In genomic region chr13:20288393-20288792, GRCm38 (mm10) we compare ENCODE assay signal across 8 mouse cellular contexts.
A peak's percentile ranks its signal among the peaks of the same experiment; 100 is the strongest.
DNase-seq lines count a peak whose midpoint lies in the region; ATAC-seq and TF ChIP-seq lines count a peak whose summit lies in the region.

No protein-coding gene starts in this region.

- no peak for TF ChIP-seq POLR2A in cerebellum, adult 2 months (IDR thresholded peaks at IDR 0.05; ENCODE audit: borderline replicate concordance, insufficient read depth, low read length)

- H3K4me1 ChIP-seq in heart, postnatal 0 days (ENCODE audit: control insufficient read depth, insufficient read depth), result no peaks in the 10 kb centered on the region
- H3K4me1 ChIP-seq in lung, postnatal 0 days (ENCODE audit: insufficient read depth, low read depth, low read length), result no peaks in the 10 kb centered on the region
- no peaks in the 10 kb centered on the region for H3K4me1 ChIP-seq in cerebellum, adult 2 months (ENCODE audit: control insufficient read depth, insufficient read depth, low read length)

- no peaks in the 10 kb centered on the region for H3K27me3 ChIP-seq in heart, postnatal 0 days (ENCODE audit: control insufficient read depth, insufficient read depth, low read length)
- H3K27me3 ChIP-seq in lung, postnatal 0 days (replicated peaks; ENCODE audit: insufficient read depth, low read length), result no peaks in the 10 kb centered on the region
- no peaks in the 10 kb centered on the region for H3K27me3 ChIP-seq in cerebellum, adult 2 months (ENCODE audit: control insufficient read depth, insufficient read depth, low read length)

- H3K9ac ChIP-seq in heart, postnatal 0 days (replicated peaks; ENCODE audit: low read depth, low read length), result no peak overlapping the region
- no peak overlapping the region for H3K9ac ChIP-seq in lung, postnatal 0 days (replicated peaks; ENCODE audit: low read depth)

- H3K4me3 ChIP-seq in heart, postnatal 0 days (ENCODE audit: low read depth, low read length), result no peak overlapping the region
- H3K4me3 ChIP-seq in lung, postnatal 0 days (ENCODE audit: low read depth, low read length), result no peak overlapping the region
- H3K4me3 ChIP-seq in cerebellum, adult 2 months (replicated peaks; ENCODE audit: insufficient read depth, low read depth, low read length), result no peak overlapping the region

- TF ChIP-seq CTCF in heart, postnatal 0 days (IDR thresholded peaks at IDR 0.05; ENCODE audit: low read depth), result no peak
- no peak for TF ChIP-seq CTCF in lung, postnatal 0 days (IDR thresholded peaks at IDR 0.05)
- no peak for TF ChIP-seq CTCF in cerebellum, adult 2 months (IDR thresholded peaks at IDR 0.05; ENCODE audit: borderline replicate concordance, insufficient read depth, low read depth, low read length)

- TF ChIP-seq EP300 in heart, postnatal 0 days (IDR thresholded peaks at IDR 0.05; ENCODE audit: low read depth), result no peak
- no peak for TF ChIP-seq EP300 in lung, postnatal 0 days (IDR thresholded peaks at IDR 0.05)

- 55% methylated on average over 7 of the region's 7 CpGs for WGBS in heart, postnatal 0 days
- whole genome bisulfite sequencing in lung, postnatal 0 days, result 23% methylated on average over 7 of the region's 7 CpGs
- 71% methylated on average over 7 of the region's 7 CpGs for WGBS in cerebellum, adult 2 months

- peak; percentile 71 for ATAC-seq in heart, postnatal 0 days (ENCODE audit: insufficient read depth, low read depth)
- ATAC-seq in lung, postnatal 0 days, result peak; percentile 29

- no peaks in the 10 kb centered on the region for H3K36me3 ChIP-seq in heart, postnatal 0 days (replicated peaks; ENCODE audit: control insufficient read depth, insufficient read depth, low read length)
- H3K36me3 ChIP-seq in lung, postnatal 0 days (ENCODE audit: insufficient read depth, low read length), result no peaks in the 10 kb centered on the region

- H3K9me3 ChIP-seq in heart, postnatal 0 days (replicated peaks; ENCODE audit: control insufficient read depth, low read length), result no peaks in the 10 kb centered on the region
- no peaks in the 10 kb centered on the region for H3K9me3 ChIP-seq in lung, postnatal 0 days (ENCODE audit: low read length)

- peak; percentile 46 for DNase-seq in gastrocnemius, adult 18-20 months (ENCODE audit: low spot score)
- no peak for DNase-seq in gastrocnemius, postnatal 36 days
- DNase-seq in embryo, embryonic 10.5 days (ENCODE audit: low spot score), result peak; percentile 37
- peak; percentile 42 for DNase-seq in heart, postnatal 0 days (ENCODE audit: low spot score)
- peak; percentile 70 for DNase-seq in lung, postnatal 0 days (ENCODE audit: low spot score)
- DNase-seq in cerebellum, adult 2 months, result no peak
- DNase-seq in cerebellum, adult 8-10 months, result no peak
- no peak for DNase-seq in frontal cortex, adult 2 months (ENCODE audit: extremely low spot score in 1 of 2, low spot score in 1 of 2)

- H3K4me2 ChIP-seq in heart, postnatal 0 days (ENCODE audit: low read depth, low read length), result no peak overlapping the region
- no peak overlapping the region for H3K4me2 ChIP-seq in lung, postnatal 0 days (replicated peaks; ENCODE audit: low read depth, low read length)

- intact Hi-C loops in gastrocnemius, postnatal 36 days (cut with DNase I), result no loop called here

- no peak overlapping the region for H3K27ac ChIP-seq in heart, postnatal 0 days (ENCODE audit: low read depth)
- H3K27ac ChIP-seq in lung, postnatal 0 days (ENCODE audit: low read length), result no peak overlapping the region
- H3K27ac ChIP-seq in cerebellum, adult 2 months (ENCODE audit: insufficient read depth, low read length), result no peak overlapping the region

Comparison
In these comparisons a context has a peak if more than half of its experiments do, and no peak if none do; other contexts are left out.
1. DNase-seq: peak in gastrocnemius, adult 18-20 months (single experiment), embryo, embryonic 10.5 days (single experiment), heart, postnatal 0 days (single experiment) and lung, postnatal 0 days (single experiment); none in gastrocnemius, postnatal 36 days (0 of 2), cerebellum, adult 2 months (0 of 2), cerebellum, adult 8-10 months (single experiment) and frontal cortex, adult 2 months (0 of 2).